Mouse (Mus musculus): ENCODE results near the gene Hoxb2. TPM values are rescaled to one million over a fixed set of nuclear protein-coding genes. Genes with fewer than 3 reads are reported as not detected.

Gene Hoxb2
- polyA plus RNA-seq, 1 experiment from 2014 or later, result 4.0 TPM

MicroRNA genes within 50 kb of the gene (microRNA counts, 519-probe panel; counts per million panel counts)
- not detected for microRNA mmu-miR-10a

Small RNA genes within 50 kb of the gene (microRNA-seq; reads per million reads assigned to microRNA genes)
- gene Mir10a, result 1,920 reads per million, percentile 83 among the genes with 10 or more reads in this experiment

Other genes starting within 250 kb of the Hoxb2 start
- gene Calcoco2, start 238.6 kb upstream of the Hoxb2 start, polyA plus RNA-seq (2016; fragmentation: Nextera tagmentation; extraction: Ambion mirVana), result not detected in 2 replicates
- gene Ttll6, start 216.7 kb upstream of the Hoxb2 start, polyA plus RNA-seq (2016; fragmentation: Nextera tagmentation; extraction: Ambion mirVana), result not detected in 2 replicates
- not detected in 2 replicates for gene Hoxb13, start 156.2 kb upstream of the Hoxb2 start, polyA plus RNA-seq (2016; fragmentation: Nextera tagmentation; extraction: Ambion mirVana)
- gene Hoxb9, start 79.1 kb upstream of the Hoxb2 start, polyA plus RNA-seq (2016; fragmentation: Nextera tagmentation; extraction: Ambion mirVana), result 0.06 TPM in 1 of 2 replicates, not detected in the other
- 0.06 TPM in 1 of 2 replicates, not detected in the other for gene Hoxb8, start 68.6 kb upstream of the Hoxb2 start, polyA plus RNA-seq (2016; fragmentation: Nextera tagmentation; extraction: Ambion mirVana)
- 0.14 and 0.22 TPM in 2 replicates for gene Hoxb7, start 63.9 kb upstream of the Hoxb2 start, polyA plus RNA-seq (2016; fragmentation: Nextera tagmentation; extraction: Ambion mirVana)
- gene Hoxb6, start 58.0 kb upstream of the Hoxb2 start, polyA plus RNA-seq (2016; fragmentation: Nextera tagmentation; extraction: Ambion mirVana), result 0.62 TPM in 1 of 2 replicates, not detected in the other
- gene Hoxb5, start 47.2 kb upstream of the Hoxb2 start, polyA plus RNA-seq (2016; fragmentation: Nextera tagmentation; extraction: Ambion mirVana), result 0.14 and 1.9 TPM in 2 replicates
- gene Hoxb4, start 32.3 kb upstream of the Hoxb2 start, polyA plus RNA-seq (2016; fragmentation: Nextera tagmentation; extraction: Ambion mirVana), result 0.19 and 0.32 TPM in 2 replicates
- gene Hoxb3, start 27.2 kb upstream of the Hoxb2 start, polyA plus RNA-seq (2016; fragmentation: Nextera tagmentation; extraction: Ambion mirVana), result 0.45 and 0.86 TPM in 2 replicates
- not detected in 2 replicates for gene Hoxb1, start 15.2 kb downstream of the Hoxb2 start, polyA plus RNA-seq (2016; fragmentation: Nextera tagmentation; extraction: Ambion mirVana)
- gene Skap1, start 114.1 kb downstream of the Hoxb2 start, polyA plus RNA-seq (2016; fragmentation: Nextera tagmentation; extraction: Ambion mirVana), result 0.50 and 0.60 TPM in 2 replicates

Measured in heart, embryonic 12.5 days (tissue).